Mouse (Mus musculus): Measurements from ENCODE around the gene Tmem131. TPM values are rescaled to one million over a fixed set of nuclear protein-coding genes. Genes with fewer than 3 reads are reported as not detected.
A peak's percentile ranks its signal among the peaks of the same experiment; 100 is the strongest.

Tmem131 gene
- polyA plus RNA-seq, 1 experiment from 2014 or later = 21.7 TPM

DNA sequence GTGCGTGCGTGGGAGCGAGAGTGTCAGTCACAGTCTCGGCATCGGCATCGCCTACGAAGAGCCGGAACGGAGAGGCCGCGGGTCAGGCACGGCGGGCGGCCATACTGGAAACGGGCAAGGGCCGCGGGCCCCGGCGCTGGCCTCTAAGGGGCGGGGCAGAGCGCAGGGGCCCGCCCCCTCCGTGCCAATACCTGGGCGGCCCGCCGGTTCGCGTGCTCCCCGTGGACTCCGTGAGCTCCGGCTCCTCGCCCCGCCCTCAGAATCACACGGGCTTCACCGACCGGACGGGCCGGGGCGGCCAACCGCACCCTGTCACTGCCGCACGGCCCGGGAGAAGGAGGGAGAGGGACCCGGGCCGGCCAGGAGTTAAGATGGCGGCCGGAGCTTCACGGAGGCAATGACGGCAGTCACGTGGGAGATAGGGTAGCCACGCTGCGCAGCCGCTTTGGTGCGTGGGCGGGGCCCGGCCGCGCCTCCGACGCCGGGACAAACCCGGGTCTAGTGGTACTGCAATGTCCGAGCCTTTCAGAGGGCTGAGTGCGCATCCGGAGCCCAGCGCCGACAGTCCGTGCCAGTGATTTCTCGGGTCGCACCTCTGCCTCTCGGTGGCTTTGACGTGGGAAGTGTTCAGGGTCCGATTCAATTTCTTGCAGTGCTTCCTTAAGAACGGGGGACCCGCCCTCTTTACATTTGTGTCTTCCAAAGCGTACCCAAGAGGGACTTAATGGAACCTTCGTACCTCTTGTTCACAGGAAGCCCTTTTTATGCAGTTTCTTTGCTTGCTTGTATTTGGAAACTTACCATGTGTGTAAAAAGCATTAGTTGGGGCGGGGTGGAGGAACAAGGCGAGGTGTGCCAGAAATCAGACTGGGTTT, 3.7 kb downstream of the Tmem131 start:
- Histone ChIP-seq H3K27me3 (ENCODE audit: control insufficient read depth, insufficient read depth, low read length) (no peaks in the 10 kb centered on the region), H3K4me3 (replicated peaks; ENCODE audit: low read length) (peak overlapping the region; percentile 97), H3K9me3 (ENCODE audit: control insufficient read depth, low read length) (no peaks in the 10 kb centered on the region), H3K4me2 (replicated peaks) (peak overlapping the region; percentile 64), H3K27ac (peak overlapping the region; percentile 97), H3K9ac (peak overlapping the region; percentile 98), H3K36me3 (replicated peaks; ENCODE audit: control insufficient read depth, insufficient read depth) (no peaks in the 10 kb centered on the region), H3K4me1 (replicated peaks; ENCODE audit: control insufficient read depth, insufficient read depth, low read length) (peaks cover 24% of the 10 kb centered on the region)
- ATAC-seq (ENCODE audit: low FRiP score) (peak; percentile 98), DNase-seq (ENCODE audit: low spot score) (peak; percentile 92)
- under 1% methylated on average over 69 of the region's 79 CpGs for WGBS

DNA sequence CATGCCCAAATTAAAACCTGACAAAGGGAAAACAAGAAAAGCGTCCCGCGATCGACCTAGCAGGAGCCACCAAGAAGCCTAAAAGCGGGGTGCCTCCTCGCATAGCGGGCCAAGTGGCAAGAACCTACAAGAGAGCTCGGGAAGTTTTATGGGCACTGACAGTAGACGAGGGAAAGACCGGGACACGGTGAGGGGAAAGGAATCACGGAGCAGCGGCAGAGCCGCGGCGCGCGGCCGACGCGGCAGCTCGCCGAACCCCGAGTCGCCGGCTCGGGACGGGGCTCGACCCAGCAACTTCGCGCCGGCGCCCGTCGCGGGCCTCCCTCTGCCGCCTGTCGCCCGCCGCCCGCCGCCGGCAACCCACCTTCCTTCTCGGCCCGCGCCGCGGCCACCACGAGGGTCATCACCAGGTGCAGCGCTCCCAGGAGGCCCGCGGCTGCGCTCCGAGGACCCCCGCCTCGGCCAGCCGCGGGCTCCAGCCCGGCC, 4.6 kb downstream of the Tmem131 start:
- ATAC-seq (ENCODE audit: low FRiP score) = no peak
- Histone ChIP-seq H3K9me3 (ENCODE audit: control insufficient read depth, low read length) (no peaks in the 10 kb centered on the region), H3K4me1 (replicated peaks; ENCODE audit: control insufficient read depth, insufficient read depth, low read length) (peaks cover 24% of the 10 kb centered on the region), H3K9ac (peak overlapping the region; percentile 98), H3K36me3 (replicated peaks; ENCODE audit: control insufficient read depth, insufficient read depth) (no peaks in the 10 kb centered on the region), H3K4me2 (replicated peaks) (peak overlapping the region; percentile 64), H3K27me3 (ENCODE audit: control insufficient read depth, insufficient read depth, low read length) (no peaks in the 10 kb centered on the region), H3K27ac (peak overlapping the region; percentile 97), H3K4me3 (replicated peaks; ENCODE audit: low read length) (peak overlapping the region; percentile 97)
- DNase-seq (ENCODE audit: low spot score) = no peak
- under 1% methylated on average over 48 of the region's 59 CpGs for WGBS

DNA sequence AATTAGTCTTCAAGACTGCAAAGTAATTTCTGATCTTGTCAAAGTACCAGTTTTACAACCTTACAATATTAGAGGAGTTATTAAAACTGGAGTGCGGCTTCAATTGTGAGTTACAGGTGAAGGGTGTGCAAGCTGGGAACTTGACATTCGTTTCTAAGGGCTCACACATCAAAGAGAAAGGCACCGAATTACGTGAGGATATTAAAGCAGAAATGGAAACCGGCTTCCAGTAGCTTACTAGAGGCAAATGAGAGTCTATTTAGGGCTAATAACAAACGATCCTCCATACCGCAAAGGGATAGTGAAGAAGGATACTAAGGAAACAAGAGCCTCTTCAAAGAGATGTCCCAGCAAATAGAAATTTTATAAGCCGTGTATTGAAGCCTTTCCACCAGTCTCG, 5.1 kb downstream of the Tmem131 start:
- 2% methylated on average over 9 of the region's 9 CpGs for WGBS
- H3K9ac ChIP-seq = peak overlapping the region; percentile 98
- ATAC-seq (ENCODE audit: low FRiP score) = no peak
- H3K4me2 ChIP-seq (replicated peaks) = peak overlapping the region; percentile 64
- no peaks in the 10 kb centered on the region for H3K36me3 ChIP-seq (replicated peaks; ENCODE audit: control insufficient read depth, insufficient read depth)
- no peaks in the 10 kb centered on the region for H3K27me3 ChIP-seq (ENCODE audit: control insufficient read depth, insufficient read depth, low read length)
- peaks cover 24% of the 10 kb centered on the region for H3K4me1 ChIP-seq (replicated peaks; ENCODE audit: control insufficient read depth, insufficient read depth, low read length)
- H3K9me3 ChIP-seq (ENCODE audit: control insufficient read depth, low read length) = no peaks in the 10 kb centered on the region
- H3K27ac ChIP-seq = peak overlapping the region; percentile 97; the same call in 1 of the 2 replicates
- H3K4me3 ChIP-seq (replicated peaks; ENCODE audit: low read length) = peak overlapping the region; percentile 97
- DNase-seq (ENCODE audit: low spot score) = no peak

DNA sequence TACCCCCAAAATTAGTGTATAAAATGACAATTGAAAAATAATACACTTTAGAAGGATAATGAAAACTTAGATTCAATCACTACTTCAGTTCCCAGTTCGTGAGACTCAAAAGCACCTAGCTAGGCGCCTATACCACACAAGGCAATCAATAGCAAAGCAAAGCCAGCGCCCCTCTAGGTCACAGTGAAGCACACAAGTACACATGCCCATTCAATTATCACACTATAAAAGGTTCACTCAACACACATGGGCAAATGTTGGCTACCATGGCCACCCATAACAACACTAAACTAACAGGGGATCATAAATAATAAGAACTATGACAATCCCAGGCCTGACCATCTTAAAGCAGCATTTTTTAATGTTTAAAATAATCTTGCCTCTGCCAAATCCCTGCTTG, 5.8 kb downstream of the Tmem131 start:
- ATAC-seq (ENCODE audit: low FRiP score) (no peak), DNase-seq (ENCODE audit: low spot score) (no peak)
- peaks cover 24% of the 10 kb centered on the region for H3K4me1 ChIP-seq (replicated peaks; ENCODE audit: control insufficient read depth, insufficient read depth, low read length)
- no peaks in the 10 kb centered on the region for H3K9me3 ChIP-seq (ENCODE audit: control insufficient read depth, low read length)
- peak overlapping the region; percentile 97 for H3K4me3 ChIP-seq (replicated peaks; ENCODE audit: low read length)
- peak overlapping the region; percentile 64 for H3K4me2 ChIP-seq (replicated peaks)
- H3K36me3 ChIP-seq (replicated peaks; ENCODE audit: control insufficient read depth, insufficient read depth) = no peaks in the 10 kb centered on the region
- no peaks in the 10 kb centered on the region for H3K27me3 ChIP-seq (ENCODE audit: control insufficient read depth, insufficient read depth, low read length)
- no peak overlapping the region for H3K27ac ChIP-seq
- peak overlapping the region; percentile 98 for H3K9ac ChIP-seq
- 27% methylated on average over 3 of the region's 3 CpGs for WGBS

DNA sequence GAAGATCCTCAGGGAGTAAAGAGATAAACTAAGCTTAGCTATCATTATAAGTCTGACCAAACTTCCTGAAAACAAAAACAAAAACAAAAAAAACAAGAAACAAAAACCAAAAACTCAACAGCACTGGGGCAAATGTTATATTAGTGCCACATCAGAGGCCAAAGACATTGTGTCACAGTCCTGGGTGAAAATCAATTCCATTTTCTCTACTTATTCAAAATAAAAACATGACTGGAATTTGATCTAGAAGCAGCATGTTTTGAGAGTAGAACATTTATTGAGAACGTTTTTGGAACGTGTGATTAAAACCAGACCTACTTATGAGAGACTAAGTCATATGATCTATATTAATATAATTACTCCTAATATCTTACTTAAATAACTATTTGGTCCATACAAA, 6.5 kb downstream of the Tmem131 start:
- H3K9ac ChIP-seq = no peak overlapping the region
- peak overlapping the region; percentile 97; the same call in 1 of the 2 replicates for H3K4me3 ChIP-seq (replicated peaks; ENCODE audit: low read length)
- DNase-seq (ENCODE audit: low spot score) = no peak
- no peak overlapping the region for H3K27ac ChIP-seq
- peaks cover 24% of the 10 kb centered on the region for H3K4me1 ChIP-seq (replicated peaks; ENCODE audit: control insufficient read depth, insufficient read depth, low read length)
- H3K27me3 ChIP-seq (ENCODE audit: control insufficient read depth, insufficient read depth, low read length) = no peaks in the 10 kb centered on the region
- 83% methylated on average over 2 of the region's 2 CpGs for WGBS
- no peaks in the 10 kb centered on the region for H3K9me3 ChIP-seq (ENCODE audit: control insufficient read depth, low read length)
- ATAC-seq (ENCODE audit: low FRiP score) = no peak
- H3K4me2 ChIP-seq (replicated peaks) = peak overlapping the region; percentile 64
- no peaks in the 10 kb centered on the region for H3K36me3 ChIP-seq (replicated peaks; ENCODE audit: control insufficient read depth, insufficient read depth)

DNA sequence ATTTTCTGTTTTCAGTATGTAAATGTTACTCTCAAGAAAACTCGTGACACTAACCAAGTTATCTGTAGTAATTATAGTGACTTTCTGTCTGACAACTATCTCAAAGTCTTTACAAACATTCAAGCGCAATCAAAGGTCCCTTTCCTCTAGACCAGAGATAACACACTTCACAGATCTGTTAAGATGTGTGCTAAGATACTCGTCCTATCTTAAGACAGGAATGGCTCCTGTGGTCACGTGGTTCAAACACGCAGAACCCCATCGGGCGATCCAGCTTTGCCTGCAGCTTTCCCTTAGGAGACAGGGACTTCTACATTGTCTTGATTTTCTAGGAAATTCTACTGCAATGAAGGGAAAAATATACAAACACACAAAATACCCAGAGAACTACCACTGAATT, 6.9 kb downstream of the Tmem131 start:
- H3K4me3 ChIP-seq (replicated peaks; ENCODE audit: low read length) = no peak overlapping the region
- H3K27me3 ChIP-seq (ENCODE audit: control insufficient read depth, insufficient read depth, low read length) = no peaks in the 10 kb centered on the region
- H3K4me2 ChIP-seq (replicated peaks) = peak overlapping the region; percentile 64
- H3K9me3 ChIP-seq (ENCODE audit: control insufficient read depth, low read length) = no peaks in the 10 kb centered on the region
- H3K36me3 ChIP-seq (replicated peaks; ENCODE audit: control insufficient read depth, insufficient read depth) = no peaks in the 10 kb centered on the region
- no peak overlapping the region for H3K27ac ChIP-seq
- peaks cover 24% of the 10 kb centered on the region for H3K4me1 ChIP-seq (replicated peaks; ENCODE audit: control insufficient read depth, insufficient read depth, low read length)
- ATAC-seq (ENCODE audit: low FRiP score) = no peak
- 87% methylated on average over 7 of the region's 7 CpGs for WGBS
- no peak overlapping the region for H3K9ac ChIP-seq
- no peak for DNase-seq (ENCODE audit: low spot score)

DNA sequence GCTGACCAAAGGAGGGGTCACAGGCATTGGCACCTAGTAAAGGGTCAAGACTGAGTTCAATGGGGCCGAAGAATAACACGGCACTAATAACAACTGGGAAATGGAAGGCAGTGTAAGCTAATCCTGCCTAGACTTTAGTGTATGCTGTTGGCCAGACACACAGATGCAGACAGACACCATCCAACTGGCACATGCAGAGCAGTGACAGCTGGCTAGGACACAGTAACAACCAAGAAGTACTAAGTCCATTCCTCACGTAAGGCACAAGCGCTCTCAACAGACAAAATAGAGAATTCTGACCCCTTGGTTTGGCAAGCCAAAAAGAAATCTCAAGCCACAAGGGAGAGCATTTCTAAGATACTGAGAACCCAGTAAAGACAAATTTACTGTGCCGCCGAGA, 8.7 kb downstream of the Tmem131 start:
- H3K4me2 ChIP-seq (replicated peaks) = no peak overlapping the region
- peaks cover 17% of the 10 kb centered on the region for H3K4me1 ChIP-seq (replicated peaks; ENCODE audit: control insufficient read depth, insufficient read depth, low read length)
- no peaks in the 10 kb centered on the region for H3K36me3 ChIP-seq (replicated peaks; ENCODE audit: control insufficient read depth, insufficient read depth)
- no peak overlapping the region for H3K9ac ChIP-seq
- DNase-seq (ENCODE audit: low spot score) (no peak), ATAC-seq (ENCODE audit: low FRiP score) (no peak)
- no peaks in the 10 kb centered on the region for H3K27me3 ChIP-seq (ENCODE audit: control insufficient read depth, insufficient read depth, low read length)
- H3K9me3 ChIP-seq (ENCODE audit: control insufficient read depth, low read length) = no peaks in the 10 kb centered on the region
- 67% methylated on average over 6 of the region's 6 CpGs for WGBS
- H3K27ac ChIP-seq = no peak overlapping the region
- H3K4me3 ChIP-seq (replicated peaks; ENCODE audit: low read length) = no peak overlapping the region

- H3K27ac ChIP-seq = no peak overlapping the region
- H3K27me3 ChIP-seq (ENCODE audit: control insufficient read depth, insufficient read depth, low read length) = no peaks in the 10 kb centered on the region
- ATAC-seq (ENCODE audit: low FRiP score) = no peak
- no peak overlapping the region for H3K9ac ChIP-seq
- H3K4me2 ChIP-seq (replicated peaks) = no peak overlapping the region
- H3K4me1 ChIP-seq (replicated peaks; ENCODE audit: control insufficient read depth, insufficient read depth, low read length) = peaks cover 17% of the 10 kb centered on the region
- no peak for DNase-seq (ENCODE audit: low spot score)
- WGBS = 86% methylated on average over 8 of the region's 8 CpGs
- no peak overlapping the region for H3K4me3 ChIP-seq (replicated peaks; ENCODE audit: low read length)
- no peaks in the 10 kb centered on the region for H3K9me3 ChIP-seq (ENCODE audit: control insufficient read depth, low read length)
- H3K36me3 ChIP-seq (replicated peaks; ENCODE audit: control insufficient read depth, insufficient read depth) = no peaks in the 10 kb centered on the region
Observed at GRCm38 (mm10) chr1:36933965-36934585, 9.4 kb downstream of the Tmem131 start.

- DNase-seq (ENCODE audit: low spot score) = no peak
- Histone ChIP-seq H3K27ac (no peak overlapping the region), H3K4me3 (replicated peaks; ENCODE audit: low read length) (no peak overlapping the region), H3K9ac (no peak overlapping the region), H3K9me3 (ENCODE audit: control insufficient read depth, low read length) (no peaks in the 10 kb centered on the region), H3K4me1 (replicated peaks; ENCODE audit: control insufficient read depth, insufficient read depth, low read length) (peaks cover 8% of the 10 kb centered on the region), H3K27me3 (ENCODE audit: control insufficient read depth, insufficient read depth, low read length) (no peaks in the 10 kb centered on the region), H3K4me2 (replicated peaks) (no peak overlapping the region), H3K36me3 (replicated peaks; ENCODE audit: control insufficient read depth, insufficient read depth) (no peaks in the 10 kb centered on the region)
- WGBS = 89% methylated on average over 1 of the region's 1 CpGs
- no peak for ATAC-seq (ENCODE audit: low FRiP score)
Observed at GRCm38 (mm10) chr1:36932231-36932630, 11.2 kb downstream of the Tmem131 start.

Measured in hindbrain, embryonic 14.5 days (tissue).